Mouse (Mus musculus): Measurements from ENCODE around the gene Qser1.

- no peak for TF ChIP-seq CHD2 (IDR thresholded peaks at IDR 0.05; ENCODE audit: low read depth, low read length)
- no peak for TF ChIP-seq MAFK (IDR thresholded peaks at IDR 0.05; ENCODE audit: insufficient read depth, low read depth, low read length)
- no peak for TF ChIP-seq ZNF384 (IDR thresholded peaks at IDR 0.05; ENCODE audit: low read depth, low read length)
- no peak for TF ChIP-seq ZC3H11A (IDR thresholded peaks at IDR 0.05; ENCODE audit: borderline replicate concordance, low read depth, low read length)
Measured at GRCm38 (mm10) chr2:104746251-104746650, 70.3 kb downstream of the Qser1 start.

Data from ES-E14 (cell line).